Mouse (Mus musculus) effector memory CD4-positive, alpha-beta T cell, adult 7 months (primary cell): ENCODE data around the gene Olfr584. TPM values are rescaled to one million over a fixed set of nuclear protein-coding genes. Genes with fewer than 3 reads are reported as not detected.

Experiments
- polyA plus RNA-seq: library from polyadenylated mRNA; unstranded; fragments of 100-300 nt; shearing (Covaris generic); gene quantifications from one replicate; pipeline ENCODE4 v1.2.1, GENCODE M21; 2017

Gene Olfr584
- polyA plus RNA-seq: not detected

DNA sequence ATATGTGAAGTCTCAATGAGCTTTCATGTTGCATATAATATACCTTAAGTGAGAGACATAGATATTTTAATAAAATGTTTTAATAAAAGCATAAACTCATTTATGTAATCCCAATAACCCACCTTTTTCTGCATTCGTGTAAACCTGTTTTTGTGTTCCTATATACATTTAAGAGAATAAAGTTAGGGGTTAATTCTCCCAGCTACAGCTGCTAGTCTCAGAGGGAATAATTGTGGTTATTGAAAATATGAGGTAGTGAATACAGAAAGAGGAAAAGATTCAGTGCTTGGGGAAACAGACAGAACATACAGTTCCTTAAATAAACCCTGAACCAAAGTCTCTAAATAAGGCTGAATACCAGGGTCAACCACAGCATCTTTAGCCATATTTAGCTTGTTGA is at the start of gene Olfr584:
TSS of gene Olfr584 (plus strand) at position 301 of the 400 bp plus-strand sequence.

DNA sequence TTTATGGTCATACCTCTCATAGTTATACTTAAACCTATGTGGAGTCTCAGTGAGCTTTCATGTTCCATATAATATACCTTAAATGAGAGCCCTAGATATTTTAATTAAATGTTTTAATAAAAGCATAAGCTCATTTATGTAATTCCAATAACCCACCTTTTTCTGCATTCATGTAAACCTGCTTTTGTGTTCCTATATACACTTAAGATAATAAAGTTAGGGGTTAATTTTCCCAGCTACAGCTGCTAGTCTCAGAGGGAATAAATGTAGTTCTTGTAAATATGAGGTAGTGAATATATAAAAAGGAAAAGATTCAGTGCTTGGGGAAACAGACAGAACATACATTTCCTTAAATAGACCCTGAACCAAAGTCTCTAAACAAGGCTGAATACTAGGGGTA is 44.0 kb upstream of the Olfr584 start, which contains the start of gene Olfr582:
TSS of gene Olfr582 (plus strand) at position 301 of the 400 bp plus-strand sequence.

DNA sequence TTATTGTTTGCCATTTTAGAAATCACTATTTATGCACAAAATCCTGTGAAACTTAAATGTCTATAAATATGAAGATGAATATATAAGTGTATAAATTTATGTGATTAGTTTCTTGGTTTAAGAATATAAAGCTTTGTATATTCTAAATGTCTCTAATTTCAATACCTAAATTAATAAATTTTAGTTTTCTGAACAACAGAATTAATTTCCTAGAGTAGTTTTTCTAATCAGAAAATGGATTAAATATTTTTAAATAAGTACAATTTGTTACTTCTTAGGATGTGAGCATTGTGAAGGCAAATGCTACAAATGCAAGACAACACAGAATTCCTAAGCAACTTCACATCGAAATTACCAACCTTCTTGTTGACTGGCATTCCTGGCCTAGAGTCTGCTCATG is 30.7 kb upstream of the Olfr584 start, which contains the start of gene Olfr583:
TSS of gene Olfr583 (plus strand) at position 301 of the 400 bp plus-strand sequence.

GRCm38 (mm10) chr7:103097420-103097819 is 15.7 kb downstream of the Olfr584 start, which contains the start of gene Olfr585:
Gene Olfr585 (plus strand): TSS chr7:103097720.

GRCm38 (mm10) chr7:103125538-103125937 is 43.9 kb downstream of the Olfr584 start, which contains the start of gene Olfr586:
Gene Olfr586 (minus strand): TSS chr7:103125638.

Other genes with a start within 250 kb of the Olfr584 start
- not detected for gene Olfr566, start 223.1 kb upstream of the Olfr584 start, polyA plus RNA-seq
- gene Olfr568, start 204.8 kb upstream of the Olfr584 start, polyA plus RNA-seq: 0.41 TPM
- not detected for gene Olfr569, start 191.0 kb upstream of the Olfr584 start, polyA plus RNA-seq
- gene Olfr570, start 187.3 kb upstream of the Olfr584 start, polyA plus RNA-seq: not detected
- not detected for gene Olfr571, start 164.3 kb upstream of the Olfr584 start, polyA plus RNA-seq
- gene Olfr572, start 157.5 kb upstream of the Olfr584 start, polyA plus RNA-seq: not detected
- gene Olfr573-ps1, start 139.3 kb upstream of the Olfr584 start, polyA plus RNA-seq: 0.44 TPM
- gene Olfr574, start 133.4 kb upstream of the Olfr584 start, polyA plus RNA-seq: not detected
- gene Olfr575, start 123.1 kb upstream of the Olfr584 start, polyA plus RNA-seq: not detected
- gene Olfr576, start 119.2 kb upstream of the Olfr584 start, polyA plus RNA-seq: not detected
- 0.20 TPM for gene Olfr577, start 105.9 kb upstream of the Olfr584 start, polyA plus RNA-seq
- not detected for gene Olfr578, start 92.6 kb upstream of the Olfr584 start, polyA plus RNA-seq
- not detected for gene Olfr582, start 43.9 kb upstream of the Olfr584 start, polyA plus RNA-seq
- gene Olfr583, start 30.6 kb upstream of the Olfr584 start, polyA plus RNA-seq: not detected
- gene Olfr585, start 15.8 kb downstream of the Olfr584 start, polyA plus RNA-seq: not detected
- gene Olfr586, start 43.8 kb downstream of the Olfr584 start, polyA plus RNA-seq: not detected
- not detected for gene Olfr588-ps1, start 59.0 kb downstream of the Olfr584 start, polyA plus RNA-seq
- not detected for gene Olfr589, start 74.5 kb downstream of the Olfr584 start, polyA plus RNA-seq
- gene Olfr591, start 96.5 kb downstream of the Olfr584 start, polyA plus RNA-seq: 0.07 TPM
- not detected for gene Olfr592, start 102.9 kb downstream of the Olfr584 start, polyA plus RNA-seq
- not detected for gene Olfr593, start 130.0 kb downstream of the Olfr584 start, polyA plus RNA-seq
- 0.27 TPM for gene Olfr594, start 135.1 kb downstream of the Olfr584 start, polyA plus RNA-seq
- gene Usp17ld, start 170.6 kb downstream of the Olfr584 start, polyA plus RNA-seq: not detected
- gene Olfr596, start 223.8 kb downstream of the Olfr584 start, polyA plus RNA-seq: not detected
- gene Olfr597, start 234.4 kb downstream of the Olfr584 start, polyA plus RNA-seq: not detected
- gene Olfr598, start 241.7 kb downstream of the Olfr584 start, polyA plus RNA-seq: not detected